Mouse (Mus musculus) gonadal fat pad, adult 2 months (tissue): Measurements from ENCODE around the gene Meaf6. TPM values are rescaled to one million over a fixed set of nuclear protein-coding genes. Genes with fewer than 3 reads are reported as not detected.

Experiments
- DNase-seq: peaks from one replicate; pipeline ENCODE4 v3.0.0-alpha.2; 2012; ENCODE audit warnings: low read depth
- polyA plus RNA-seq: library from polyadenylated mRNA; depleted of rRNA; stranded (reverse); fragments of >200 nt; gene quantifications from 2 replicates; pipeline ENCODE4 v1.2.3, GENCODE M21; 2012; rRNA removed

Meaf6 gene
- polyA plus RNA-seq, 1 experiment: 15.0 TPM

- DNase-seq: no peak
These were observed 59.3 kb downstream of the Meaf6 start for GRCm38 (mm10) chr4:125144211-125144610.

GRCm38 (mm10) chr4:125144627-125145026 lies 59.7 kb downstream of the Meaf6 start:
- no peak for DNase-seq

- no peak for DNase-seq
These were observed 60.3 kb downstream of the Meaf6 start for GRCm38 (mm10) chr4:125145213-125145612.

GRCm38 (mm10) chr4:125147970-125148369 lies 63.0 kb downstream of the Meaf6 start:
- no peak for DNase-seq

GRCm38 (mm10) chr4:125149460-125149859 lies 64.5 kb downstream of the Meaf6 start:
- no peak for DNase-seq

- no peak for DNase-seq
These were observed 67.5 kb downstream of the Meaf6 start for GRCm38 (mm10) chr4:125152469-125152868.

GRCm38 (mm10) chr4:125153659-125154241 lies 68.8 kb downstream of the Meaf6 start:
- DNase-seq: no peak

- DNase-seq: no peak
These were observed 70.7 kb downstream of the Meaf6 start for GRCm38 (mm10) chr4:125155646-125156045.

GRCm38 (mm10) chr4:125157322-125157721 lies 72.4 kb downstream of the Meaf6 start:
- DNase-seq: no peak

GRCm38 (mm10) chr4:125158081-125158480 lies 73.1 kb downstream of the Meaf6 start:
- no peak for DNase-seq

- no peak for DNase-seq
These were observed 73.8 kb downstream of the Meaf6 start for GRCm38 (mm10) chr4:125158581-125159317.

- DNase-seq: no peak
These were observed 75.5 kb downstream of the Meaf6 start for GRCm38 (mm10) chr4:125160320-125160950.

- no peak for DNase-seq
These were observed 76.0 kb downstream of the Meaf6 start for GRCm38 (mm10) chr4:125160951-125161331.

- DNase-seq: no peak
These were observed 76.5 kb downstream of the Meaf6 start for GRCm38 (mm10) chr4:125161392-125161791.

GRCm38 (mm10) chr4:125162701-125163100 lies 77.8 kb downstream of the Meaf6 start:
- no peak for DNase-seq

Other genes starting within 250 kb of the Meaf6 start
- 33.8 and 49.5 TPM in 2 replicates for gene Yrdc, start 234.5 kb upstream of the Meaf6 start, polyA plus RNA-seq
- 76.3 and 77.6 TPM in 2 replicates for gene 1110065P20Rik, start 233.9 kb upstream of the Meaf6 start, polyA plus RNA-seq
- 0.19 and 0.23 TPM in 2 replicates for gene Maneal, start 223.0 kb upstream of the Meaf6 start, polyA plus RNA-seq
- gene Epha10, start 204.2 kb upstream of the Meaf6 start, polyA plus RNA-seq: 0.04 TPM in 1 of 2 replicates, not detected in the other
- gene 9930104L06Rik, start 148.1 kb upstream of the Meaf6 start, polyA plus RNA-seq: 13.3 and 14.8 TPM in 2 replicates
- gene Cdca8, start 145.8 kb upstream of the Meaf6 start, polyA plus RNA-seq: 2.4 and 2.5 TPM in 2 replicates
- 18.3 and 27.2 TPM in 2 replicates for gene Rspo1, start 98.7 kb upstream of the Meaf6 start, polyA plus RNA-seq
- 23.1 and 24.1 TPM in 2 replicates for gene Gnl2, start 68.5 kb upstream of the Meaf6 start, polyA plus RNA-seq
- 2.0 and 4.0 TPM in 2 replicates for gene Dnali1, start 19.4 kb upstream of the Meaf6 start, polyA plus RNA-seq
- gene Snip1, start 18.5 kb upstream of the Meaf6 start, polyA plus RNA-seq: 9.1 and 11.2 TPM in 2 replicates
- 6.1 and 7.6 TPM in 2 replicates for gene Zc3h12a, start 42.7 kb downstream of the Meaf6 start, polyA plus RNA-seq